Mouse (Mus musculus) limb, embryonic 15.5 days (tissue): ENCODE results near the gene Ttll12. TPM values are rescaled to one million over a fixed set of nuclear protein-coding genes. Genes with fewer than 3 reads are reported as not detected.
A peak's percentile ranks its signal among the peaks of the same experiment; 100 is the strongest.

Experiments
- ATAC-seq: fragments of 200-750 bp; cut with Nextera tagmentation; 2 replicates; pipeline ENCODE4 v1.8.0; 2017; ENCODE audit warnings: low read depth, moderate TSS enrichment; ENCODE audit not compliant: insufficient number of reproducible peaks, low FRiP score, low TSS enrichment
- H3K27ac ChIP-seq: fragments of 300-500 bp; sonication (generic); 2 replicates; pipeline ENCODE4 v1.5.1; 2015; ENCODE audit warnings: moderate library complexity, mild to moderate bottlenecking, inconsistent platforms
- H3K27me3 ChIP-seq: fragments of 300-500 bp; sonication (generic); 2 replicates; pipeline ENCODE4 v1.6.1; 2015; ENCODE audit warnings: inconsistent platforms
- H3K36me3 ChIP-seq: fragments of 300-500 bp; sonication (generic); 2 replicates; pipeline ENCODE4 v1.6.1; 2015; ENCODE audit warnings: inconsistent platforms
- H3K4me1 ChIP-seq: fragments of 300-500 bp; sonication (generic); 2 replicates; pipeline ENCODE4 v1.6.1; 2015; ENCODE audit warnings: inconsistent platforms
- H3K4me2 ChIP-seq: fragments of 300-500 bp; sonication (generic); 2 replicates; pipeline ENCODE4 v1.6.1; 2015; ENCODE audit warnings: mild to moderate bottlenecking, inconsistent platforms
- H3K4me3 ChIP-seq: fragments of 300-500 bp; sonication (generic); 2 replicates; pipeline ENCODE4 v1.5.1; 2015; ENCODE audit warnings: mild to moderate bottlenecking, inconsistent platforms
- H3K9ac ChIP-seq: fragments of 300-500 bp; sonication (generic); 2 replicates; pipeline ENCODE4 v1.6.1; 2015; ENCODE audit warnings: inconsistent platforms
- H3K9me3 ChIP-seq: fragments of 300-500 bp; sonication (generic); 2 replicates; pipeline ENCODE4 v1.6.1; 2016; ENCODE audit warnings: inconsistent platforms
- WGBS: fragments of 180-500 bp; shearing (Covaris S2); methylation state at CpG from one replicate; pipeline ENCODE4 v1.1.7; 2015; 5-methylcytosine and 5-hydroxymethylcytosine counted together
- polyA plus RNA-seq: library from polyadenylated mRNA; unstranded; fragments of >200 nt; fragmentation: Nextera tagmentation; extraction: Ambion mirVana; gene quantifications from 2 replicates; pipeline ENCODE4 v1.2.1, GENCODE M21; 2015

The Ttll12 gene
- 33.2 and 36.5 TPM in 2 replicates for polyA plus RNA-seq

DNA sequence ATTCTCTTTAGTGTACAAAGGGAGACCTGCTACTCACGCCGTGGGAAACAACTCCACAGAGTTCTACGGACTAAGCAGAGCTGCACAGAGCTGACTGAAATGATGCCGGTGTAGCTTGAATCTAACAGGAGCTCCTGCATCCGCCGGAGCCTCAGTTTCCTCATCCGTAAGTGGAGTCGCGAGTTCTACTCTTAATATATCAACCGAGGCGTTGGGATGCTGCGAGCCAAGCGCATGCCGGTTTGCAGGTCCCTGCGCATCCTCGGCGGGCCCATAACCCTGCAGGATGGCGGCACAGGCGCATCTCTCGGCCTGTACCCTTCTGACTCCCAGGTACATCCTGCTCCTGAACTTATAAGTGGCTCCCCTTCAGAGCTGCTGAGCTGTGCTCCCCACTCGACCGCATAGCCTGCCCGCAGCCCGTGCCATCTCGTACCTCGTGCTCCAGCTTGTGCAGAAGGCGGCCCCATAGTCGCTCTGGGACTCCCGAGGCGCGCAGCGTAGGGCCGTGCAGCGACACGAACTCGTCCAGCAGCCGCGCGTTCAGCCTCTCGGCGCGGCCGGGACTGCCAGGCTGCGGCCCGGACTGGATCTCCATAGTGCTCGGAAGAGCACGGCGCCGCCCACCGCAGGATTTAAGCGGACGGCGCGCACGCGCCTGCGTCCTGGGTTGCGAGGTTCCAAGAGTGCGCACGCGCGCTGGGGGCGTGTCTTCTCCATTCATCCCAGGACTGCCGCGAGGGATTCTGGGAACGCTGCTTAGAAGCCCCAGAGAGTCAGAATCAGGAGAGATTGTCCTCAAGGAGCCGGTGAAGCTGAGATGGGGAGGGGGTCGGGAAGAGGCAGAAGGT is at the start of gene Ttll12:
Ttll12 (minus strand) TSS at position 645 of the 851 bp plus-strand sequence.
- Histone ChIP-seq H3K4me2 (peak within 1 kb of the TSS; percentile 80), H3K4me3 (peak within 1 kb of the TSS; percentile 85), H3K9me3 (no peaks in the 10 kb centered on the region), H3K4me1 (peaks cover 24% of the 10 kb centered on the region), H3K27ac (peak within 1 kb of the TSS; percentile 78), H3K27me3 (no peaks in the 10 kb centered on the region), H3K9ac (peak within 1 kb of the TSS; percentile 79), H3K36me3 (0 out of 2 replicates have a peak, but pooled peaks cover 4% of the 10 kb centered on the region)
- under 1% methylated on average over 68 of the region's 68 CpGs for WGBS
- ATAC-seq: peak; percentile 89

DNA sequence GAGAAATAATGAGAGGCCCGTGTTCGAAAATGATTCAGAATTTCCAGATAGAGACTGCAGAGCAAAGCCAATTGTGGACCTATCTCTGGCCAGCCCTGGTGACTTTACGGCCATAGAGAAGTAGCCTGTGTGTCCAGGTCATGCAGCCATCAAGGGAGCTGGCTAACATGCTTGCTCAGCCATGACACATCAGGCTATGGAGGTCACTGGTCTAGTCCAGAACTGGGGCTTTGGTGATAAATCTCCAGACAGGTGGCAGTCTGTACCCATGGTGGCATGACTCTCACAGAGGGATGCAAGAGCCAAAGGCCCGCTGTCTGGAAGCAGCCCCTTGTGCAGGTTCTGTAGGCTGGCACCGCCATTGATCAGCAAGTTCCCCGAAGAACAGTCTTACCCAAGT is 47.6 kb upstream of the Ttll12 start:
- no peak overlapping the region for H3K9ac ChIP-seq
- peaks cover 11% of the 10 kb centered on the region; the same call in 1 of the 2 replicates for H3K27me3 ChIP-seq
- no peaks in the 10 kb centered on the region for H3K36me3 ChIP-seq
- 92% methylated on average over 6 of the region's 6 CpGs for WGBS
- peaks cover 19% of the 10 kb centered on the region for H3K4me1 ChIP-seq
- H3K27ac ChIP-seq: no peak overlapping the region
- H3K4me2 ChIP-seq: no peak overlapping the region
- no peak for ATAC-seq
- no peak overlapping the region for H3K4me3 ChIP-seq
- no peaks in the 10 kb centered on the region for H3K9me3 ChIP-seq

DNA sequence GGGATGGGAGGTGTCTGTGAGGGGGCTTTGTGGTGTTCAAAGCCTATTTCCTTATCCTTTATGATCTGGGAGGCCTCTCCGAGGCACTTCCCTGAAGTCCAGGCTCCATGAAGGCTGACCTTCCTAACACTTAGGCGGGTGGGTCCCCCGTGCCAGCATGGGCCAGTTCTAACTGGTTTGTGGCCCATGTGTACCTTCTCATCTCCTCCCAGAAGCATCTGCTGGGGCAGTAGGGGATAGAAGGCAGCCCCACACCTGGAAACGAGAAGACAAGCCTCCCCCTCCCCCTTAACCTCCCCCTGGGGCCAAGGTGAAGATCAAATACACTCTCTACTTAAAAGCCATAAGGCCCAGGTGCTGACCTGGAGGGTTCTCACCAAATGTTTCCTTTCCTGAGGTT is 45.3 kb upstream of the Ttll12 start:
- ATAC-seq: no peak
- Histone ChIP-seq H3K4me2 (no peak overlapping the region), H3K27me3 (peaks cover 14% of the 10 kb centered on the region; the same call in 1 of the 2 replicates), H3K9ac (no peak overlapping the region), H3K36me3 (no peaks in the 10 kb centered on the region), H3K4me3 (no peak overlapping the region), H3K4me1 (peaks cover 19% of the 10 kb centered on the region), H3K9me3 (no peaks in the 10 kb centered on the region), H3K27ac (no peak overlapping the region)
- WGBS: 23% methylated on average over 4 of the region's 4 CpGs

DNA sequence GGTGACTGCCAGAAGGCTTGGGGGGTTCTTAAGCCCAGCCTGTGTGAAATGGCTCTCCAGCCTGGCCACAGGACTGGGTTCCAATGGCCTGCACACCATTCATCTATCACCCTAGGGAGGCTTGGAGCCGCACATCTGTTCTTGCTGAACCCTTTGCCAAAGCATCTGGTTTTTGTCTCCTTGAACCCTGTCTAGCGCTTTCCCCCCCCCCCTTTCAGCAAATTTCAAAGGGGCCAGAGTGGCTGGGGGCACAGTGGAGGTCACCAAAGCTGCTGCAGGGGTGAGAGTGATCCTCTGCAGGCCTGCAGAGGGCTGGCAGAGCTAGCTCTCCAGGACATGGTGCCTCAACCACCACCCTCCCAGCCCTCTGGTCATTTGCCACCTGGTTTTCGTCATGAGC is 44.2 kb upstream of the Ttll12 start:
- Histone ChIP-seq H3K4me3 (no peak overlapping the region), H3K9me3 (no peaks in the 10 kb centered on the region), H3K9ac (no peak overlapping the region), H3K4me2 (no peak overlapping the region), H3K27me3 (peaks cover 14% of the 10 kb centered on the region; the same call in 1 of the 2 replicates), H3K4me1 (peaks cover 19% of the 10 kb centered on the region), H3K36me3 (no peaks in the 10 kb centered on the region), H3K27ac (no peak overlapping the region)
- WGBS: 23% methylated on average over 3 of the region's 3 CpGs
- no peak for ATAC-seq

DNA sequence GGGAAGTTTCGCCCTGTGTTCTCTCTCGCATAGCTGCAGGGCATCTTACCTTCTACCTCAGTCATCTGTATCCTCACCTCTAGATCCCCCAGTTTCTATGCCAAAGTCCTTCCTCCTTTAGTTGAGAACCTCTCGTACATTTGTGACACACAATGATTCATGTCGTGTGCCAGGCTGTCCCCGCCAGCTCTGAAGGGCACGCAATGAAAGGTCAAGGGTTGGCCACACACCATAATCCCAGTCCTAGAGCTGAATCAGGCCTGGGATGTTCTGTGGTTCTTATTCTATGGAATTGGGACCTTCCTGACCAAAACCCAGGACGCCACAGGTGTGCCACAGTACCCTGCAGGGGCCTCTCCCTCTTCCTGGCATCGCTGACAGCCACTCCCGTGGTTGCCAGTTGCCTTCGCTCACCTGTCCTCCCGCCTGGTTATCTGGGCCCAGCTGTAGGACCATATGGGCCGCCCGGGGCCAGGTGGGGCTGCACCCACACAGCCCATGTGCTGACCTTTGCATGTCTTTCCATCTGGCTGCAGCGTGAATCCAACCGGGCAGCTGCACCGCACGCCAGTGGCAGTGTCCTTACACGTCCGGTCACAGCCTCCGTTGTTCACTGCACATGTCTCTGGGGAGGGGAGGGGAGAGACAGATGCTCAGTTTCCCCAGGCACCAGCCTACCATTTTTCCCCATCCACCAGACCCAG is 43.4 kb upstream of the Ttll12 start:
- H3K4me1 ChIP-seq: peaks cover 19% of the 10 kb centered on the region
- no peaks in the 10 kb centered on the region for H3K36me3 ChIP-seq
- H3K27ac ChIP-seq: no peak overlapping the region
- H3K27me3 ChIP-seq: peaks cover 14% of the 10 kb centered on the region; the same call in 1 of the 2 replicates
- no peaks in the 10 kb centered on the region for H3K9me3 ChIP-seq
- H3K9ac ChIP-seq: no peak overlapping the region
- WGBS: 56% methylated on average over 20 of the region's 20 CpGs
- ATAC-seq: no peak
- H3K4me2 ChIP-seq: no peak overlapping the region
- H3K4me3 ChIP-seq: no peak overlapping the region

DNA sequence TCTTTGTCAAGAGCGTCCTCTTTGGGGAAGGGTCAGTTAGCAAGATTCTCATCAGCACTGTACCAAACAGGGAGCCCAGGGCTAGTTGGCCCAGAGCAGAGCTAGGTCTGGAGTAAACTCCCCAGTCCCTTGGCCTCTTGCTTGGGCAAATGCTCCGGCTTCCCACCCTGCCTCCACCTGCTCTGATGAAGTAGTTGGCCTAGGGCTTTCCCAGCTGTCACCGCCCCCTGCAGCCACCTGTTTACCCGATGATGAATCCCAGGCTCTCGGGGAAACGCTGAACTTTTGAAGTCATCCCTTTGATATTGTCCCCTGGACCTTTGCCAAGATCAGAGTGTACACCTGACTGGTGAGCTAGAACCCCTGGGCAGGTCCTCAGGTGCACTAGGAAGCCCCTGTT is 41.8 kb upstream of the Ttll12 start:
- Histone ChIP-seq H3K27me3 (peaks cover 14% of the 10 kb centered on the region; the same call in 1 of the 2 replicates), H3K36me3 (no peaks in the 10 kb centered on the region), H3K9me3 (no peaks in the 10 kb centered on the region), H3K9ac (no peak overlapping the region), H3K4me2 (no peak overlapping the region), H3K27ac (no peak overlapping the region), H3K4me3 (no peak overlapping the region), H3K4me1 (peaks cover 19% of the 10 kb centered on the region)
- 38% methylated on average over 6 of the region's 6 CpGs for WGBS
- no peak for ATAC-seq

DNA sequence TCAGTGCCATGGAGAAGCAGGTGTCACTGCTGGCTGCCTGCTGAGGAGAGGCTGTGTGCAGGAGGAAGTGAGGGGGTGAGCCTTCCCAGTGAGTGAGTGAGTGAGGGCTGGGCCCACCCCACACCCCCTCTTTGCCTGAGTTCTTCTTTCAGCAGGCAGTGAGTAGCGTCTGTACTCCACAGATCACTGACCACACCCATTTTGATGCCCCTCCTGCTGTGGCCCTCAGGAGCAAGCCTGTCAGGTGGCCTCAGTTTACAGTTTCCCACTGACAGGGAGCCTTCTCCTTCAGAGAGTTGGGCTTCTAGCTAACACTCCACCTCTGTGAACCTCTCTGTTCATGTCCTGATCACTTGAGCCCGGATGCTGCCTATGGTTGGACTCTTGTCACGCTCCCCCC is 40.3 kb upstream of the Ttll12 start:
- Histone ChIP-seq H3K27me3 (peaks cover 13% of the 10 kb centered on the region; the same call in 1 of the 2 replicates), H3K4me2 (no peak overlapping the region), H3K27ac (no peak overlapping the region), H3K9me3 (no peaks in the 10 kb centered on the region), H3K4me1 (peaks cover 18% of the 10 kb centered on the region), H3K9ac (no peak overlapping the region), H3K4me3 (no peak overlapping the region), H3K36me3 (peaks cover under 1% of the 10 kb centered on the region; the same call in 1 of the 2 replicates)
- no peak for ATAC-seq
- 44% methylated on average over 3 of the region's 3 CpGs for WGBS

DNA sequence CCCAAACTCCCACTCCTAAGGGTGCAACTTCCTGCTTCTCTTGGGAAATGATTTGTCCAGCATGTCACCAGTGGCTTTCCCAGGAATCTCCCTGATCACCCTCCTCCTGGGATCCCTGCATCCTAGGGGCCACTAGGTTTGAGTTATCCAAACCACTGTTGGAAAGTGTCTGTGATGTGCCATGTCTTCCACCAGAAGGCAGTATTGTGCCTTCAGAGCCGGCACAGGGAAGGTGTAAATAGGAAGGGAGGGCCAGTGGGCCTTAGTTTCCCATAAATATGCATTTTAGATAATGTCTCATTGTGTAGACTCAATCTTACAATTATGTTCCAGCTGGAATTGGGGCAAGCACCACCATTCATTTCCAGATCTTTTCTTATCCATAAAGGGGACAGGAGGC is 39.1 kb upstream of the Ttll12 start:
- no peak overlapping the region for H3K4me2 ChIP-seq
- no peak overlapping the region for H3K4me3 ChIP-seq
- ATAC-seq: no peak
- H3K4me1 ChIP-seq: peaks cover 8% of the 10 kb centered on the region
- H3K27ac ChIP-seq: no peak overlapping the region
- no peak overlapping the region for H3K9ac ChIP-seq
- H3K9me3 ChIP-seq: no peaks in the 10 kb centered on the region
- H3K36me3 ChIP-seq: peaks cover 7% of the 10 kb centered on the region; the same call in 1 of the 2 replicates
- WGBS: 12% methylated on average over 1 of the region's 1 CpGs
- H3K27me3 ChIP-seq: peaks cover 7% of the 10 kb centered on the region; the same call in 1 of the 2 replicates

DNA sequence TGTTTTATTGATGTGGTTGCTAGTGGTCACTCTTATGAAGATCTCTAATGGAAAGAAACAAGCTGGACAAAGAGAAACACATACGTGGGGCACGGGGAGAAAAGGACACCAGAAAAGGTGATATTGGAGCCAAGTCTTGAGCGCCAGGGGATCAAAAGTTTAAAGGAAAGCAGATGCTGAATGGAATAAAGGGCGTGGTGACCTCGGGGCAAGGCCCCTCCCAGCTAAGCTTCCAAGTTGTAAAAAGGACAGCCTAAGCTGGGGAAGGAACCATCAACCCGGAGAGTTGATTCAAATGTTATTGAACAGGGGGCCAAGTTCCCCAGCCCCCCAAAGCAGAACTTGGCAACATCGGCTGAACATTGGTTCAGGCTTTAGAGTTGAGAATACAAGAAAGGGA is 36.1 kb upstream of the Ttll12 start:
- no peaks in the 10 kb centered on the region for H3K4me1 ChIP-seq
- peaks cover 7% of the 10 kb centered on the region; the same call in 1 of the 2 replicates for H3K36me3 ChIP-seq
- H3K9me3 ChIP-seq: no peaks in the 10 kb centered on the region
- H3K27ac ChIP-seq: no peak overlapping the region
- H3K4me3 ChIP-seq: no peak overlapping the region
- H3K4me2 ChIP-seq: no peak overlapping the region
- H3K9ac ChIP-seq: no peak overlapping the region
- WGBS: 56% methylated on average over 7 of the region's 7 CpGs
- no peaks in the 10 kb centered on the region for H3K27me3 ChIP-seq
- no peak for ATAC-seq

DNA sequence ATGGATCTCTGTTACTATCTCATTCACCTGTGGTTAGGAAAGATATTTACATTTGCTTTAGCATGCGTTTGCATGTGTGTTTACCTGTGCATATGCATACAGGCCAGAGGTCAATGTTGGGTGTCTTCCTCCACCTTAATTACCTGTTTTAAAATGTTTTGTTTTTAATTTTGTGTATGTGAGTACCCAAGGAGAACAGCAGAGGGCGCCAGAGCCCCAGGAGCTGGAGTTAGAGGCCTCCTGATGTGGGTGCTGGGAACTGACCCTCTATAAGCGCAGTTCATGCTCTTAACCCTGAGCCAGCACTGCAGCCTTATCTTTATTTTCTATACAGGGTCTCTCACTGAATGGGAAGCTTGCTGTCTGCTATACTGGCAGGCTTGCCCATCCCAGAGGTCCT is 34.8 kb upstream of the Ttll12 start:
- Histone ChIP-seq H3K27me3 (no peaks in the 10 kb centered on the region), H3K4me3 (no peak overlapping the region), H3K4me1 (no peaks in the 10 kb centered on the region), H3K9ac (no peak overlapping the region), H3K4me2 (no peak overlapping the region), H3K9me3 (no peaks in the 10 kb centered on the region), H3K27ac (no peak overlapping the region), H3K36me3 (peaks cover 7% of the 10 kb centered on the region; the same call in 1 of the 2 replicates)
- 80% methylated on average over 3 of the region's 3 CpGs for WGBS
- no peak for ATAC-seq

DNA sequence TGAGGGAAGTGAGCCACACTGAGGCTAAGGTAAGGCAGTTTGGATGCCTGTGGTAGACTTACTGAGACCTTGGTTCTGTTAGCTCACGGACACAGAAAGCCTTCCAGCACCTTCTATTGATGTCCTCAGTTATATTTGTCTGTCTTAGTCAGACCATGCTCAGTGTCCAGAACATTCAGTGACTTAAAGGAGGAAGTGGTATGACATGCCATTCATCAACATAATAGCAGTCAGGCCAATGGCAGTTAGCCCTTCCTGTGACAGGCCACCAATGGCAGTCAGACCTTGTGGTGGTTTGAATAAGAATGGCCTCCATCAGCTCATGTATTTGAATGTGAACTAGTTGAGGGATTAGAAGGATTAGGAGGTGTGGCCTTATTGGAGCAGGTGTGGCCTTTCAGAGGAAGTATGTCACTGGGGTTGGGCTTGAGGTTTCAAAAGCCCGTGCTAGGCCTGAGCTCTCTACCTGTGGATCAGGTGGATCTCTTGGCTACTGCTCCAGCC is 31.2 kb upstream of the Ttll12 start:
- no peak overlapping the region for H3K4me3 ChIP-seq
- peaks cover 7% of the 10 kb centered on the region; the same call in 1 of the 2 replicates for H3K36me3 ChIP-seq
- WGBS: 95% methylated on average over 2 of the region's 2 CpGs
- H3K9ac ChIP-seq: no peak overlapping the region
- H3K4me1 ChIP-seq: no peaks in the 10 kb centered on the region
- H3K27ac ChIP-seq: no peak overlapping the region
- H3K4me2 ChIP-seq: no peak overlapping the region
- ATAC-seq: no peak
- no peaks in the 10 kb centered on the region for H3K9me3 ChIP-seq
- H3K27me3 ChIP-seq: no peaks in the 10 kb centered on the region

DNA sequence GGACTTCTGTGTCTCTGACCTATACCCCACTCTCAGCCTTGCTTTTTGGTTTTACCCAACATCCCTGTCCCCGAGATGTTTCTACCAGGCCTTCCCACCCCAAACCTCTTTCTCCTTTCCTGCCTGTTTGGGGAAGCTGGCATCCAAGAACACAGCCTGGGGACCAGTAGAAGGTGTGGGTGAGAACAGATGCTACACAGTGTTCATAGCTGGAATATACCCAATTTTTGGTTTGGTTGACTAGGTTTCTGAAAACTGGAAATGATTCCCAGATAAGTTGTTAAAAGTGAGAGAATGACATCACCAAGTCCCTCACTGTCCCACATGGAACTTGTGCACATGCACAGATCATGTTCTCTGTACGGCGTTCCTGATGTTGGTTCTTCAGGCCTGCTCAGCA is 20.3 kb upstream of the Ttll12 start:
- no peak overlapping the region for H3K4me3 ChIP-seq
- no peak overlapping the region for H3K4me2 ChIP-seq
- H3K4me1 ChIP-seq: no peaks in the 10 kb centered on the region
- ATAC-seq: no peak
- peaks cover 3% of the 10 kb centered on the region; the same call in 1 of the 2 replicates for H3K36me3 ChIP-seq
- H3K9me3 ChIP-seq: no peaks in the 10 kb centered on the region
- no peak overlapping the region for H3K27ac ChIP-seq
- no peaks in the 10 kb centered on the region for H3K27me3 ChIP-seq
- 79% methylated on average over 3 of the region's 3 CpGs for WGBS
- H3K9ac ChIP-seq: no peak overlapping the region
